8 mouse cellular contexts compared by ENCODE assay signal in the genomic region with DNA sequence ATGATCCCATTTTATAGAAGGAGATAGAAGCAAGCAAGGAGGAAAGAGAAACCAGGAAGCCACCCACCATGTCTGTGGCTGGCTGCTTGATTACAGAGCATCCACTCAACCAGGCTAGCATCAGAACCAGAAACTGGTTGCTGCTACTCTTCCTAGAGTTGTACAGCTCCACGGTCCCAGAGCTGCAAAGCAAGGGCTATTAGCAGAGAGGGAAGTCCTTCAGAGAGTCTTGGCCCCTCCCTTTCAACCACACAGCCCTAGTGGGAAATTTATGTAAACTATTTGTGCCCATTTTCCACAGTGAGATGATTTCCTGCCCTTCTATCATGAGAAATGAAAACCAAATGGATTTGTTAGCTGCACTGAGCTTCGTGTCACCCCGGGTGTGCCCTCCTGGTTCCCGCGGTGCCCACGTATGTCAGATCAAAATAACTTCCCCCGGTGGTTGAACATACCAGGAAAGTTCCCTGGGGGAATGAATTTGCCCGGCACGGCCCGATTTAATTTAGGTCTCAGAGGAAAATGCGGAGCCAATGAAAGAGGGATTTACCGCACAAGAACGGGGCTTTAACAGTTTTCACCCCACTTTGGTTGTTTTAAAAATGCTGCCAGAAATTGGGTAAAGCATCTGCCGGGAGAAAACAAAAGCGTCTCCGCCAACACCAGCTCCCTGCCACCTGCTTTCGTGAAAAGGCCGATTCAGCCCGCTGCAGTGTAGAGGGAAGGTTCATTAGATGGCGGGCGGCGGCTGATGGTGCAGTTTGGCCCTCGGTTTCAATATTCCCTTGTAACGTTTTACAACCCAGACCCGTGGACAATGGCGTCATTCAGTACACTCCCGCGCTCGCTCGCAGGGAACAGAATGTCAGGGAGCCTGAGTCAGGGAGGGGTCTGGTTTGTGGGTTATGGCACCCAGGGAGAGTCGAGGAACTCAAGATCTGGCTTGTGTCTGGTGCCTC. TPM values are rescaled to one million over a fixed set of nuclear protein-coding genes. Genes with fewer than 3 reads are reported as not detected.
DNase-seq lines count a peak whose midpoint lies in the region; ATAC-seq and TF ChIP-seq lines count a peak whose summit lies in the region.

No protein-coding gene starts in this region.

- ATAC-seq in kidney, embryonic 15.5 days (replicated peaks; ENCODE audit: low FRiP score): no peak
- no peak for ATAC-seq in intestine, embryonic 16.5 days
- ATAC-seq in midbrain, embryonic 15.5 days (replicated peaks): peak; percentile 56; the same call in 1 of the 2 replicates

- H3K27ac ChIP-seq in kidney, embryonic 15.5 days: no peak overlapping the region
- H3K27ac ChIP-seq in kidney, adult 2 months (ENCODE audit: insufficient read depth, low read depth, low read length): no peak overlapping the region
- H3K27ac ChIP-seq in intestine, embryonic 16.5 days (ENCODE audit: low read length): no peak overlapping the region
- H3K27ac ChIP-seq in midbrain, embryonic 15.5 days: 0 out of 2 replicates have a peak overlapping the region, but pooled peaks have one; percentile 20

- no peaks in the 10 kb centered on the region for H3K9me3 ChIP-seq in kidney, embryonic 15.5 days (replicated peaks)
- H3K9me3 ChIP-seq in intestine, embryonic 16.5 days (ENCODE audit: control insufficient read depth, low read length): no peaks in the 10 kb centered on the region
- no peaks in the 10 kb centered on the region for H3K9me3 ChIP-seq in midbrain, embryonic 15.5 days

- H3K4me3 ChIP-seq in kidney, embryonic 15.5 days (replicated peaks): peak overlapping the region; percentile 1
- H3K4me3 ChIP-seq in kidney, adult 2 months (ENCODE audit: insufficient read depth, low read depth, low read length): no peak overlapping the region
- H3K4me3 ChIP-seq in intestine, embryonic 16.5 days (ENCODE audit: low read length): peak overlapping the region; percentile 10
- peak overlapping the region; percentile 28 for H3K4me3 ChIP-seq in midbrain, embryonic 15.5 days

- peaks cover 61% of the 10 kb centered on the region for H3K27me3 ChIP-seq in kidney, embryonic 15.5 days
- no peaks in the 10 kb centered on the region for H3K27me3 ChIP-seq in kidney, adult 2 months (replicated peaks; ENCODE audit: control insufficient read depth, insufficient read depth, low read length)
- peaks cover 8% of the 10 kb centered on the region for H3K27me3 ChIP-seq in intestine, embryonic 16.5 days (replicated peaks; ENCODE audit: control insufficient read depth, insufficient read depth, low read length)
- no peaks in the 10 kb centered on the region for H3K27me3 ChIP-seq in midbrain, embryonic 15.5 days (replicated peaks)

- no peak for TF ChIP-seq CTCF in kidney, adult 2 months (conservative IDR thresholded peaks at IDR 0.05; ENCODE audit: insufficient read depth, insufficient read length, low read depth, low read length)

- H3K4me2 ChIP-seq in kidney, embryonic 15.5 days: peak overlapping the region; percentile 45
- peak overlapping the region; percentile 26 for H3K4me2 ChIP-seq in intestine, embryonic 16.5 days (ENCODE audit: low read depth, low read length)
- peak overlapping the region; percentile 50 for H3K4me2 ChIP-seq in midbrain, embryonic 15.5 days

- no peak for TF ChIP-seq POLR2A in kidney, adult 2 months (IDR thresholded peaks at IDR 0.05; ENCODE audit: low read depth, low read length)

- 16% methylated on average over 31 of the region's 31 CpGs for WGBS in kidney, embryonic 15.5 days
- WGBS in kidney, adult 2 months: 13% methylated on average over 31 of the region's 31 CpGs
- WGBS in intestine, embryonic 16.5 days: 17% methylated on average over 31 of the region's 31 CpGs
- 12% methylated on average over 31 of the region's 31 CpGs for WGBS in midbrain, embryonic 15.5 days

- DNase-seq in kidney, adult 2 months: no peak
- DNase-seq in embryo, embryonic 9.5 days (ENCODE audit: extremely low spot score): peak; percentile 12
- no peak for DNase-seq in urinary bladder, postnatal 4 days (ENCODE audit: low spot score in 2 of 2)
- DNase-seq in ovary, postnatal 36 days (ENCODE audit: low spot score): no peak
- no peak for DNase-seq in urinary bladder, adult 18-20 months (ENCODE audit: low spot score in 2 of 2)

- H3K9ac ChIP-seq in kidney, embryonic 15.5 days: no peak overlapping the region
- no peak overlapping the region for H3K9ac ChIP-seq in intestine, embryonic 16.5 days (ENCODE audit: low read depth, low read length)
- H3K9ac ChIP-seq in midbrain, embryonic 15.5 days: peak overlapping the region; percentile 18; the same call in 1 of the 2 replicates

- H3K4me1 ChIP-seq in kidney, embryonic 15.5 days: 0 out of 2 replicates have a peak, but pooled peaks cover 4% of the 10 kb centered on the region
- no peaks in the 10 kb centered on the region for H3K4me1 ChIP-seq in kidney, adult 2 months (ENCODE audit: control insufficient read depth, insufficient read depth, low read length)
- no peaks in the 10 kb centered on the region for H3K4me1 ChIP-seq in intestine, embryonic 16.5 days (ENCODE audit: control insufficient read depth, insufficient read depth, low read length)
- H3K4me1 ChIP-seq in midbrain, embryonic 15.5 days: peaks cover 11% of the 10 kb centered on the region

- H3K36me3 ChIP-seq in kidney, embryonic 15.5 days: no peaks in the 10 kb centered on the region
- H3K36me3 ChIP-seq in kidney, adult 2 months (ENCODE audit: control insufficient read depth, insufficient read depth, low read length): no peaks in the 10 kb centered on the region
- H3K36me3 ChIP-seq in intestine, embryonic 16.5 days (ENCODE audit: control insufficient read depth, insufficient read depth, low read length): no peaks in the 10 kb centered on the region
- H3K36me3 ChIP-seq in midbrain, embryonic 15.5 days (replicated peaks): no peaks in the 10 kb centered on the region

RNA-seq across cellular contexts. Expression of gene Tbx5, which starts 34.1 kb away (rescaled TPM):
- 0.14 TPM in 1 of 2 replicates, not detected in the other for polyA plus RNA-seq in kidney, embryonic 15.5 days (2015; fragmentation: Nextera tagmentation; extraction: Ambion mirVana)
- polyA plus RNA-seq in kidney, adult 2 months (2012; rRNA removed): 0.05 and 0.06 TPM in 2 replicates
- polyA plus RNA-seq in intestine, embryonic 16.5 days (2015; fragmentation: Nextera tagmentation; extraction: Ambion mirVana): not detected in 2 replicates
- polyA plus RNA-seq in midbrain, embryonic 15.5 days (2015; fragmentation: Nextera tagmentation; extraction: Ambion mirVana): 0.04 TPM in 1 of 2 replicates, not detected in the other
